Mouse (Mus musculus) MEL (cell line): ENCODE measurements around the gene Plcb1. TPM values are rescaled to one million over a fixed set of nuclear protein-coding genes. Genes with fewer than 3 reads are reported as not detected.

ENCODE experiments used
- DNase-seq: peaks from one replicate; pipeline ENCODE4 v3.0.0; 2011; ENCODE audit warnings: low read depth, low spot score
- H3K27ac ChIP-seq: 2 replicates; pipeline ENCODE4 v1.5.1; 2012; ENCODE audit warnings: low read depth, mild to moderate bottlenecking, control low read depth, low read length, moderate library complexity; ENCODE audit not compliant: control insufficient read depth
- H3K27me3 ChIP-seq, 2 experiments: fragments of 150-350 bp in 1 of 2; sonication (generic) in 1 of 2; 2 replicates each; pipeline ENCODE4 v1.6.1; 2012; ENCODE audit warnings: low read length in 2 of 2, mild to moderate bottlenecking in 2 of 2, improper control_type of control experiment in 1 of 2, moderate library complexity in 1 of 2; ENCODE audit not compliant: insufficient read depth in 2 of 2, control insufficient read depth in 1 of 2
- H3K36me3 ChIP-seq, 2 experiments: 2 replicates each; pipeline ENCODE4 v1.6.1; 2012 to 2014; ENCODE audit warnings: low read length in 2 of 2, improper control_type of control experiment in 1 of 2, inconsistent platforms in 1 of 2, mild to moderate bottlenecking in 1 of 2; ENCODE audit not compliant: insufficient read depth in 2 of 2, control insufficient read depth in 1 of 2
- H3K4me1 ChIP-seq, 2 experiments: fragments of 150-350 bp in 1 of 2; sonication (generic) in 1 of 2; 2 replicates each; pipeline ENCODE4 v1.6.1; 2012; ENCODE audit warnings: low read length in 2 of 2, improper control_type of control experiment in 1 of 2, mild to moderate bottlenecking in 1 of 2; ENCODE audit not compliant: insufficient read depth in 2 of 2, control insufficient read depth in 1 of 2
- H3K4me3 ChIP-seq, 2 experiments: fragments of 150-350 bp in 1 of 2; sonication (generic) in 1 of 2; 2 replicates each; pipeline ENCODE4 v1.5.1; 2012; ENCODE audit warnings: low read depth in 2 of 2, low read length in 2 of 2, mild to moderate bottlenecking in 2 of 2, moderate library complexity in 2 of 2, control low read depth in 1 of 2, improper control_type of control experiment in 1 of 2; ENCODE audit not compliant: control insufficient read depth in 1 of 2, insufficient read depth in 1 of 2
- H3K79me2 ChIP-seq: 2 replicates; pipeline ENCODE4 v1.6.1; 2012; ENCODE audit warnings: mild to moderate bottlenecking, low read length, moderate library complexity; ENCODE audit not compliant: control insufficient read depth, poor library complexity, insufficient read depth
- H3K9ac ChIP-seq: 2 replicates; pipeline ENCODE4 v1.6.1; 2012; ENCODE audit warnings: low read depth, mild to moderate bottlenecking, control low read depth, low read length, moderate library complexity; ENCODE audit not compliant: control insufficient read depth, poor library complexity, severe bottlenecking
- H3K9me3 ChIP-seq: fragments of 150-350 bp; sonication (generic); replicated peaks from 2 replicates; pipeline ENCODE4 v1.6.1; 2012; ENCODE audit warnings: mild to moderate bottlenecking, low read length, improper control_type of control experiment, moderate library complexity; ENCODE audit not compliant: insufficient read depth
- BHLHE40 ChIP-seq: IDR thresholded peaks from 2 replicates; pipeline ENCODE4 v1.6.1; 2012; ENCODE audit warnings: low read depth, mild to moderate bottlenecking, inconsistent platforms, low read length, improper control_type of control experiment, borderline replicate concordance
- CHD2 ChIP-seq: IDR thresholded peaks from 2 replicates; pipeline ENCODE4 v1.6.1; 2011; ENCODE audit warnings: low read length, improper control_type of control experiment
- E2F4 ChIP-seq: IDR thresholded peaks from 2 replicates; pipeline ENCODE4 v1.6.1; 2011; ENCODE audit warnings: low read depth, low read length, improper control_type of control experiment, borderline replicate concordance
- ELF1 ChIP-seq: IDR thresholded peaks from 2 replicates; pipeline ENCODE4 v1.6.1; 2014; ENCODE audit warnings: low read depth, mild to moderate bottlenecking, inconsistent platforms, low read length, improper control_type of control experiment, moderate library complexity
- GATA1 ChIP-seq: IDR thresholded peaks from 2 replicates; pipeline ENCODE4 v1.6.1; 2011; ENCODE audit warnings: low read depth, low read length, improper control_type of control experiment
- JUND ChIP-seq: IDR thresholded peaks from 2 replicates; pipeline ENCODE4 v1.6.1; 2011; ENCODE audit warnings: low read depth, mild to moderate bottlenecking, improper control_type of control experiment, low read length
- MAFK ChIP-seq: IDR thresholded peaks from 2 replicates; pipeline ENCODE4 v1.6.1; 2011; ENCODE audit warnings: low read depth, mild to moderate bottlenecking, low read length, improper control_type of control experiment, borderline replicate concordance
- MAZ ChIP-seq: IDR thresholded peaks from 2 replicates; pipeline ENCODE4 v1.6.1; 2012; ENCODE audit warnings: low read depth, mild to moderate bottlenecking, inconsistent platforms, low read length, improper control_type of control experiment
- NRF1 ChIP-seq: IDR thresholded peaks from 2 replicates; pipeline ENCODE4 v1.6.1; 2014; ENCODE audit warnings: low read depth, mild to moderate bottlenecking, inconsistent platforms, low read length, improper control_type of control experiment, moderate library complexity; ENCODE audit not compliant: poor library complexity, insufficient read depth, severe bottlenecking
- POLR2AphosphoS2 ChIP-seq: IDR thresholded peaks from 2 replicates; pipeline ENCODE4 v1.6.1; 2011; ENCODE audit warnings: low read length, improper control_type of control experiment
- RCOR1 ChIP-seq: IDR thresholded peaks from 2 replicates; pipeline ENCODE4 v1.6.1; 2012; ENCODE audit warnings: low read depth, mild to moderate bottlenecking, inconsistent platforms, low read length, improper control_type of control experiment
- SIN3A ChIP-seq: IDR thresholded peaks from 2 replicates; pipeline ENCODE4 v1.6.1; 2012; ENCODE audit warnings: low read length, improper control_type of control experiment, inconsistent platforms
- SMC3 ChIP-seq: IDR thresholded peaks from 2 replicates; pipeline ENCODE4 v1.6.1; 2011; ENCODE audit warnings: low read depth, low read length, improper control_type of control experiment
- USF1 ChIP-seq: IDR thresholded peaks from 2 replicates; pipeline ENCODE4 v1.6.1; 2014; ENCODE audit warnings: low read depth, mild to moderate bottlenecking, inconsistent platforms, low read length, improper control_type of control experiment, moderate library complexity
- USF2 ChIP-seq, 2 experiments: IDR thresholded peaks; 2 replicates each; pipeline ENCODE4 v1.6.1; 2011 to 2012; ENCODE audit warnings: improper control_type of control experiment in 2 of 2, low read length in 2 of 2, borderline replicate concordance in 1 of 2, inconsistent platforms in 1 of 2, low read depth in 1 of 2, mild to moderate bottlenecking in 1 of 2; ENCODE audit not compliant: insufficient read depth in 1 of 2
- ZKSCAN1 ChIP-seq: IDR thresholded peaks from 2 replicates; pipeline ENCODE4 v1.6.1; 2012; ENCODE audit warnings: low read depth, mild to moderate bottlenecking, inconsistent platforms, low read length, improper control_type of control experiment, moderate library complexity
- ZMIZ1 ChIP-seq: IDR thresholded peaks from 2 replicates; pipeline ENCODE4 v1.6.1; 2012; ENCODE audit warnings: low read depth, mild to moderate bottlenecking, inconsistent platforms, low read length, improper control_type of control experiment, moderate library complexity
- ZNF384 ChIP-seq: IDR thresholded peaks from 2 replicates; pipeline ENCODE4 v1.6.1; 2012; ENCODE audit warnings: low read depth, mild to moderate bottlenecking, inconsistent platforms, low read length, improper control_type of control experiment
- polyA plus RNA-seq, 2 experiments: library from polyadenylated mRNA; stranded (reverse) in 1 of 2; unstranded in 1 of 2; fragments of >175 nt in 1 of 2; fragments of >200 nt in 1 of 2; gene quantifications; 2 replicates each; pipeline versions ENCODE4 v1.2.1 to v1.2.4; 2012; ENCODE audit warnings: low replicate concordance in 2 of 2, low read depth in 1 of 2; ENCODE audit not compliant: insufficient read length in 2 of 2, insufficient read depth in 1 of 2, missing spikeins in 1 of 2
- total RNA-seq: library from RNA; depleted of rRNA; stranded (reverse); fragments of 300-350 nt; gene quantifications from 2 replicates; pipeline ENCODE4 v1.2.3, GENCODE M21; 2012

Gene Plcb1
- total and polyA plus RNA-seq, 3 experiments = not detected

DNA sequence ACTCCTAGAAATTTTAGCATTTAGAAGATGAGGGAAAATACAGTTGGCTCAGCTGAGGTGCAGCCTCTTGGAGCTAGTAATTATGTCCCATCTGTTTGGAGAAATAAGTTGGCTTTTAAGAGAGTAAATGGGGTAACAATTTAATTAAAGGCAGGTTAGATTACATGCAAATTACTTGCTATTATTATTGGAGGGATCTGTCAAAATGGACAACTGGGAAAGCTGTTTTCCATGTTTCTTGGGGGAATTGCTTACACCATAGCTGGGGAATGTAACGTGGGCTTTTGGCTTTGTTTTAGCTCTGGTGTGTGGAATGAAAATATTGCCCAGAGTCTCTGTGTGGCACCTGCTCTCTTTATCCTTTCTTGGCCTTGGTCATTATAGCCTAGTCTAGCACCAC, 316.1 kb downstream of the Plcb1 start:
- TF ChIP-seq SIN3A (no peak), RCOR1 (no peak), BHLHE40 (no peak), E2F4 (no peak)
- H3K9ac ChIP-seq = no peak overlapping the region
- no peaks in the 10 kb centered on the region for H3K9me3 ChIP-seq
- no peaks in the 10 kb centered on the region for H3K4me1 ChIP-seq
- no peaks in the 10 kb centered on the region for H3K79me2 ChIP-seq
- H3K27me3 ChIP-seq = no peaks in the 10 kb centered on the region
- no peaks in the 10 kb centered on the region for H3K36me3 ChIP-seq
- DNase-seq = no peak
- no peak overlapping the region for H3K27ac ChIP-seq
- no peak overlapping the region for H3K4me3 ChIP-seq

DNA sequence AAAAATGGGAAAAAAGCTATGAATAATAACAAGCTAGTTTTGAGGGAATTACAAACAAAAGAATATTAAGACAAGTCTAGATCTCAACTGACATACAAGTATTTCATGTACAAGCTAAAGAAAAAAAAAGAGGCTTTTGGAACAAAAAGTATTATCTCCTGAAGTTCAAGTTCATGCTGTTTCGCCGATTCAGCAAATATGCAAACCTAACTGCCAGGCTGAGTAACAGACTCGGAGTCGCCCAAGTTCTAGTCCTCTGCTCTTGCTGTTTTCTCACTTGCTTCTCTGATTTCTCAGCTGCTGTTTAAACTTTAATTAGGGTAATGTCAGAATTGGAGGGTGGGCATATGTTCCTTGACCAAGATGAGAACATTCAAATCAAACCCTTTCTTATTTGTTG, 320.8 kb downstream of the Plcb1 start:
- DNase-seq = no peak
- TF ChIP-seq MAFK = peak; percentile 18; the same call in 1 of the 2 replicates
- no peak for TF ChIP-seq USF1
- TF ChIP-seq JUND = no peak
- TF ChIP-seq ZNF384 = no peak
- no peak for TF ChIP-seq USF2 (IDR thresholded peaks at IDR 0.05; ENCODE audit: borderline replicate concordance in 1 of 2, insufficient read depth in 1 of 2, low read depth in 1 of 2, low read length in 2 of 2)
- TF ChIP-seq ZMIZ1 = no peak
- TF ChIP-seq CHD2 = no peak
- TF ChIP-seq POLR2AphosphoS2 = no peak
- Histone ChIP-seq H3K36me3 (no peaks in the 10 kb centered on the region), H3K79me2 (no peaks in the 10 kb centered on the region), H3K4me3 (no peak overlapping the region), H3K4me1 (no peaks in the 10 kb centered on the region), H3K9ac (no peak overlapping the region), H3K27ac (no peak overlapping the region), H3K27me3 (no peaks in the 10 kb centered on the region), H3K9me3 (no peaks in the 10 kb centered on the region)

DNA sequence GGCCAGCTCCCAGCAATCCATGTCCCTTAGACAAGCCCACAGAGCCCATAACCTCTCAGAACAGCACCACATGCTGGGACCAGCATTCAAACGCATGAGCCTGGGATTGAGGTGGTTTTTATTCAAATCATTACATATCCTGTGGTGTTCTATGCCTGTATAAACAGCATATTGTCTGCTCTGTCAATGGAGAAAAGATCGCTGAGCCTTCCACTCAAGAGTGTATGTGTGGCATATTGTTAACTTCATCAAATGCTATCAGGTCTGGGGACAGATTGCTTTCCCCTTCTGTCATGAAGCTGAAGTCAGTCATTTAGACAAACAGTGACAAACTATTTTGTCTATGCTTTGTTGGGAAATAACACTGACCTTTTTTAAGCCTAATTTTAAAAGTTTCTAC, 322.7 kb downstream of the Plcb1 start:
- H3K9ac ChIP-seq = no peak overlapping the region
- DNase-seq = no peak
- H3K27me3 ChIP-seq = no peaks in the 10 kb centered on the region
- no peaks in the 10 kb centered on the region for H3K79me2 ChIP-seq
- no peak overlapping the region for H3K27ac ChIP-seq
- H3K9me3 ChIP-seq = no peaks in the 10 kb centered on the region
- H3K36me3 ChIP-seq = no peaks in the 10 kb centered on the region
- no peaks in the 10 kb centered on the region for H3K4me1 ChIP-seq
- no peak overlapping the region for H3K4me3 ChIP-seq
- TF ChIP-seq ZKSCAN1 (no peak), NRF1 (no peak), ELF1 (no peak), POLR2AphosphoS2 (no peak), MAZ (no peak), SMC3 (no peak), GATA1 (no peak), SIN3A (no peak)
